Mouse (Mus musculus): ENCODE results near the gene Gdi1.
A peak's percentile ranks its signal among the peaks of the same experiment; 100 is the strongest.

DNA sequence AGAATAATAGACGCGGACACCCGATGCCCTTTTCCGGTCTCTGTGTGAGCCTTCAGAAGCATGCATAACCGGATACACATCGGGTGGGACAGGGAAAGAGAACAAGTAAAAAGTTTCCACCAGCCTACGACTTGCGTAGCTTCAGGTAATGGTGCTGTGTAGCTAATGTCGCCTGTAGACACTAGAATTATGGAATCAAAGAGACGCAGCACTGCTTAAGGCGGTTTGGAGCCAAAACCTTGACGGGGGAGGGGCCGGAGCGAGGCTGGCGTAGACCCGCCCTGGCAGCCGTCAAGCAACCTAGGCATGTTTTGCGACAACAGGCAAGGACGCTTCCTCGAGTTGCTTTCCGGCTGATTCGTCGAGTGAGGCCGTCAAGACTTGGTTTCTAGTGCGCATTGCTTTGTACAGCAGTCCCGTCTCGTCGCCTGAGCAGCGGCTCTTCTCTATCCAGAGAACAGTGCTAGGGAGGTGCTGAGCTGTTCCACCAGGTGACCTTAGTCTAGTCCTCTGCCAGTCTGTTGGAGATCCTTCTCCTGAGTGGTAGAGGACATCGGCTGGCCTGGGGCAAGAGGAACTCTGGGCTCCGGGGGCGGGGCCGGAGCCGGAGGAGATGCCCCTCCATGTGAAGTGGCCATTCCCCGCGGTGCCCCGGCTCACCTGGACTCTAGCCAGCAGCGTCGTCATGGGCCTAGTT lies 22.3 kb upstream of the Gdi1 start:
- TF ChIP-seq POLR2A (IDR thresholded peaks at IDR 0.05; ENCODE audit: control insufficient read depth, low read depth, low read length) (peak; percentile 69; the same call in 1 of the 2 replicates), CTCF (IDR thresholded peaks at IDR 0.05; ENCODE audit: control insufficient read depth, insufficient read depth, insufficient replicate concordance, low read depth, low read length) (no peak)

All from testis, adult 2 months (tissue).